Mouse (Mus musculus) layer of hippocampus, adult 2 months (tissue): ENCODE data around the gene Poc1b. TPM values are rescaled to one million over a fixed set of nuclear protein-coding genes. Genes with fewer than 3 reads are reported as not detected.

ENCODE experiments used
- DNase-seq, 2 experiments: peaks; one replicate each; pipeline ENCODE4 v3.0.0; 2022; ENCODE audit warnings: low spot score in 2 of 2
- H3K27ac ChIP-seq: fragments of 200-600 bp; 2 replicates; pipeline ENCODE4 v1.8.1; 2022
- H3K4me3 ChIP-seq: fragments of 200-600 bp; 2 replicates; pipeline ENCODE4 v1.8.1; 2022; ENCODE audit warnings: mild to moderate bottlenecking
- CTCF ChIP-seq: fragments of 200-600 bp; conservative IDR thresholded peaks from 2 replicates; pipeline ENCODE4 v1.8.1; 2022; ENCODE audit warnings: antibody characterized with exemption, mild to moderate bottlenecking, moderate library complexity
- long read RNA-seq, 2 experiments: library from polyadenylated mRNA; stranded (forward); transcript quantifications; one replicate each; pipeline ENCODE4 v2.0.0; 2021; ENCODE audit warnings: borderline mapping rate in 2 of 2
- total RNA-seq, 2 experiments: library from RNA; stranded (reverse); gene quantifications; 2 replicates each; pipeline ENCODE4 v1.2.3; 2021

The Poc1b gene
- total RNA-seq: 1 to 10 TPM; 6.0 to 6.1 TPM
- long read RNA-seq, experiment 1, partial matches to known transcripts: 1 of 4 reads
- long read RNA-seq, experiment 1, other reads (novel, unspliced or antisense): 1 of 4 reads
- long read RNA-seq, experiment 2, partial matches to known transcripts: 0 of 3 reads
- long read RNA-seq, experiment 2, other reads (novel, unspliced or antisense): 1 of 3 reads

DNA sequence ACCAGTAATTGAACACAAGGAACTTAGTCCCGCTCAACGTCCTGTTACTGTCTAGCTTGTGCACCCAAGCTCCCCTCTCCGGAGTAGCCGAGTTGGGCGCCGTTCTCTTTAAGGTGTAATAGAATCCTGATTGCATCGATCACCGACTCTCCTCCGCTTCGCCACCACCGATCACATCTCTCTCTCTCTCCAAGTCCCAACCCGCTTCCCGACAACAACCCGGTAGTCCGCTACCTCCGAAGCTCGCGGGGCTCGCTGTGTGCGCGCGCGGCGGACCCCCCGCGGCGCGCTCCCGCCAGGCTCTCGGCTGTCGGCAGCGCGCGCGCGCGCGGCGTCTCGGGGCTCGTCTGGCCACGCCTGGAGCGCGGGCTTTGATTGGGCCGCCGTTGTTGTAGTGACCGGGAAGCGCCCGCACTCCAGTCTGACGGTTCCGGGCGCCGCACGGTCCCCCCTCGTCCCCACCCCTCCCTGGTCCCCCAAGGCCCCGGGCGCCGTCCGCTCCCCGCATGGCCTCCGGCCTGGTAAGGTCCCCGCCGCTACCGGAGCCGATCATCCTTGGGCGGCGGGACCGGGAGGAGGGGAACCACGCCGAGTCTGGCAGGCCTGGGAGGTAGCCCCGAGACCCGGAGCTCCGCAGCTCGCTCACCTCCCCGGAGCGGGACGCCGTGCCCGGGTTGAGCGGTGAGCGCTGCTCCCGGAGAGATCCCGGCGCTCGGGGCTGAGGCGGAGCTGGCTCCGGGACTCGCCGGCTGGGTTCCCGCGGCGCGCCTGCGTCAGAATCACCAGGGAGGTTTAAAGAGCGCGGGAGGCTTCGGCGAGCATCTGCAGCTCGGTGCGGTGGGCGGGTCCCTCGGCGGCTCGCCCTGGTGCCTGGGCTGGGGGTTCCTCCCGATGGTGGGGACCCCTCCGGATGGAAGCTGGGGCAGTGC lies at the start of gene Poc1b:
Gene Poc1b, plus strand, starts transcription at position 334 of the 929 bp plus-strand sequence.
- Histone ChIP-seq H3K4me3 (peak within 1 kb of the TSS; percentile 95), H3K27ac (peak within 1 kb of the TSS; percentile 97)
- peak; percentile 71 to 78 for DNase-seq
- TF ChIP-seq CTCF: no peak

DNA sequence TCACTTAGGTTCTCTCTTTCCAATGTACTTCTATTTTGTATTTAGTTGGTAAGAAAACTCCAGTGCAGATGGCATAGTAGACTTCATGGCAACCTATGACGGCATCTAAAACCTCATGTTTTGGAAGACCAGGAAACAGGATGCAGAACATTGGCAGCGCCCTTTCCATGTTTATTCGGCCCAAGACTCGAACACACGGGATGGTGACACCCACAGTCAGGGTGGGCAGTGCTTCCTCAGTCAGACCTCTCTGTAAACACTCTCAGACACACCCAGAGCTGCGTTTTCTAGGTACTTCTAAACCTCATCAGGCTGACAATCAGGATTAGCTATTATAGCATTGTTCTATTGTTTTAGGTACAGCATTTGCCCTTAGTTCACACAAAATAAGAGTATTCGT lies 46.2 kb upstream of the Poc1b start:
- Histone ChIP-seq H3K4me3 (no peak overlapping the region), H3K27ac (no peak overlapping the region)
- TF ChIP-seq CTCF: no peak
- DNase-seq: no peak

DNA sequence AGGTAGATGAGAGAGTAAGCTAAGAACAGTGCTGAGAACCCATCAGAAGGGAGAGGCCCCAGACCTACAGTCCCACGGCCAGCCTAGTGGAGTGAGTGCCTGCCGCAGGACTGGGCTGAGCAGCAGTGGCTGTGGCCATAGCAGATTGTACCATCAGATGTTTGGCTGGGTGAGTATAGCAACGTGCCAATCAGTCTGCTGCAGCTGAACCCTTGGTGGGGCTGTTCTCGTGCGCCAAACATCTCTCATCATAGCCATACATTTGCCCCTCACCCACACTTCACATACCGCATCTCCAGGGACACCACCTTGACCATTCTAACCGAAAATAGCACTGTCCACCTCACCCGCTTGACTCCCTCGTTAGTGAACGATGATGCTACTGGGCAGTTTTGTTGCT lies 45.4 kb upstream of the Poc1b start:
- no peak for TF ChIP-seq CTCF
- Histone ChIP-seq H3K27ac (no peak overlapping the region), H3K4me3 (no peak overlapping the region)
- no peak for DNase-seq

DNA sequence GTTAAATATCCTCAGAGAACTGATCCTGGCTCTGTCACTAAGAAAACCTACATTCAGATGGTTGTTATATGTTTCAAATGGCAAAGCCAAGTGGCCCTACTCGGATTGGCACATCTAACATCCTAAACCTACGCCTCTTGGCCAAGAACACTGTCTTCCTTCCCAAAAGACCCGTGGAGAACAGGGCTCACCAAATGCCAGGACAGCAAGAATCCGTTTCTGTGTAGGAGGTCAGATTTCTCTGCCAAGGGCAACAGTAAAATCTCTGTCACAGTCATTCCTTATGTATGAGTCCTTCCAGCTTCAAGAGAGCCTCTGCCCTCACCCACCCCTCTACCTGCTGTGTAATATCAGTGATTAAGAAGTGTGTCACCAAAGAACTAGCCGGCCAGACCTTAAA lies 44.3 kb upstream of the Poc1b start:
- Histone ChIP-seq H3K4me3 (no peak overlapping the region), H3K27ac (no peak overlapping the region)
- DNase-seq: no peak
- no peak for TF ChIP-seq CTCF

DNA sequence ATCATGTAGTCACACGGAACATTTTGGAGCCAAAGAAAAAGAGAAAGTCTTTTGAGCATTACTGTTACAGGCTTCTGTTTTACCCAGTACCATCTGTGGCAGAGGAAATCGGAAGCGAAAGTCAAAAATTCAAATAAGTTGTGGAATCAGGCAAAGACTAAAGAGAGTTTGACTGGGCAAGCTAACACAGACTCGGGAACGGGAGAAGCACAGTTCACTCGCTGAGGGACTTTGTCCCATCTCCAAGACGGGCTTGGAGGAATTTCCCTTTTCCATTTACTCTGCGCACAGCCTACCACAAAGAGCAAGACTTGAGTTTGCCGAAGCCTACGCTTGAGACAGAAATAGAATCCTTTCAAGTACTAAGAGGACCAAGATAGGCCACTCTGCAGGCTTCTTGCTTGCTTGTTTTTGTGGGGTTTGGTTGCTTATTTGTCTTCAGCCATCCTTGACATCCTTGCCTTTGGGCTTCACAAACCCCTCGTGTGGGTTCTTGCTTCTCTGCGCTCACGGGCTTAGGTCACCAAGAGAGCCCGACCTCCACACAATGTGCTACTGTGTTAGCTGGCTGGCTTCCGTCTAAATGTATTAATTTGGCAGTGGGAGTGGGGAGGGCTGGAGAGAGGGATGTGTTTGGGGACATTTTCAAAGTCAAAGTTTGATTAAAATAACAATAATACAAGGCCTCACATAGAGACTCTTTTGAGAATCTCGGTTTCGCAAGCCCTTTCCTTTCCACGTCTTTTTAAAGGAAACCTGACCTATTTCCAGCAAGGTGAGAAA lies 30.5 kb upstream of the Poc1b start:
- peak in 1 of 2 experiments; percentile 41 for DNase-seq
- Histone ChIP-seq H3K4me3 (peak overlapping the region; percentile 11; the same call in 1 of the 2 replicates), H3K27ac (peak overlapping the region; percentile 68)
- TF ChIP-seq CTCF: no peak

DNA sequence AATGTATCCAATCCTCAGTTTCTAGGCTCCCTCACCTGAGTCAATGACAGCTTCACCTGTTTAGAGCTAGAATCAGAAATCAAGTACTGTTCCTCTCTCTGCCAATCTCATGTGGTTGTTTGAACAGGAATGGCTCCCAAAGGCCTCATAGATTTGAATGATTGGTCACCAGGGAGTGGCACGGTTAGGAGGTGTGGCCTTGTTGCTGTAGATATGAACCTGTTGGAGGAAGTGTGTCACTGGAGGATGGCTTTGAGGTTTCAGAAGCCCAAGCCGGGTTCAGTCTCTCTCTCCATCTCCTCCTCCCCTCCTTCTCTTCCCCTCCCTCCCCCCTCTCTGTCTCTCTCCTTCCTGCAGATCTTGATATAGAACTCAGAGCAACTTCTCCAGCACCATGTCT lies 28.2 kb upstream of the Poc1b start:
- no peak overlapping the region for H3K27ac ChIP-seq
- H3K4me3 ChIP-seq: no peak overlapping the region
- DNase-seq: no peak
- TF ChIP-seq CTCF: no peak

DNA sequence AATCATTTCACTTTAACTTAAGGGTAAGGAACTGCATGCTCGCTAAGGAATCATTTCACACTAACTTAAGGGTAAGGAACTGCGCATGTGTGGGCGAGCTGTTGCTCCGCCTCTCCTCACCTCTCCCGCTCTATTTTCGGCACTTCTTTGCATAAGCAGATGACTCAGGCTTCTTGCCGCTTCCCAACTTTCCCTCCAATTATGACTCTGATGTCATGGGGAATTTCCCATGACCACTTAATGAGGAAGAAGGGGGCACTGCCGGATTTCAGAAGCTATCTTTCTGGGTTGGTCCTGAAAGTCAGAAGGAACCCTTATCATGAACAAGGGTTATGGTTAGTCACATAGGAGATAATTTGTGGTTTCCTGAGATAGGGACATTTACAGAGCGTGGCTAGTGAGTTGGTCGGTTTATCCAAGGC lies 25.3 kb upstream of the Poc1b start:
- peak in 1 of 2 experiments; percentile 31 for DNase-seq

DNA sequence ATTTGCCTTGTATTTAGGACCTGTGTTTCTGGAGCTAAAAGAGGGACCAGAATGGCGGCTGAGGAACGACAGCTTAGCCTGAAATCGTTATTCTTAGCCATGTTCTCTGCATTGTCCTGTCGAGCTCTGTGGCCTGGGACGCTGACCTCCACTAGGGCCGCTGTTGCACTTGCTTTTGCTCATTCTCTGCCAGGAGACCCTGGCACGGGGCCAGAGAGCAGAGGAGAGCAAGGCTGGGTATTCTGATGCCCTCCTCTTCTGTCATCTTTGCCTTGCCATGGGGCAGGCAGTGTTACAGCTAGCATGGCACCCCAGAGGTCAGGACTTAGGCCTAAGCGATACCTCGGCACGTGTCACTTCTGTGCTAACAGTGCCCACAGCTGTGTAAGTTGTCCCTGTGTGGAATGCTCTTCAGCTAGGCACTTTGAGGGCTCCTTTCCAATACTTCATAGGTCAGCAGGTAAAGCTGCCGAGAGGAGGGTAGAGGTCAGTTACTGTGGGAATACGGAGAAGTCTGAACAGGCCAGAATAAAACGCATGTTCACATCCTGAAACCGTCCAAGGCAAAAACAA lies 23.3 kb upstream of the Poc1b start:
- peak in 1 of 2 experiments; percentile 7 for DNase-seq
- Histone ChIP-seq H3K4me3 (no peak overlapping the region), H3K27ac (no peak overlapping the region)
- no peak for TF ChIP-seq CTCF

More for the DNA sequence above, 25.3 kb upstream of the Poc1b start:
- Histone ChIP-seq H3K4me3 (no peak overlapping the region), H3K27ac (no peak overlapping the region)
- no peak for TF ChIP-seq CTCF

DNA sequence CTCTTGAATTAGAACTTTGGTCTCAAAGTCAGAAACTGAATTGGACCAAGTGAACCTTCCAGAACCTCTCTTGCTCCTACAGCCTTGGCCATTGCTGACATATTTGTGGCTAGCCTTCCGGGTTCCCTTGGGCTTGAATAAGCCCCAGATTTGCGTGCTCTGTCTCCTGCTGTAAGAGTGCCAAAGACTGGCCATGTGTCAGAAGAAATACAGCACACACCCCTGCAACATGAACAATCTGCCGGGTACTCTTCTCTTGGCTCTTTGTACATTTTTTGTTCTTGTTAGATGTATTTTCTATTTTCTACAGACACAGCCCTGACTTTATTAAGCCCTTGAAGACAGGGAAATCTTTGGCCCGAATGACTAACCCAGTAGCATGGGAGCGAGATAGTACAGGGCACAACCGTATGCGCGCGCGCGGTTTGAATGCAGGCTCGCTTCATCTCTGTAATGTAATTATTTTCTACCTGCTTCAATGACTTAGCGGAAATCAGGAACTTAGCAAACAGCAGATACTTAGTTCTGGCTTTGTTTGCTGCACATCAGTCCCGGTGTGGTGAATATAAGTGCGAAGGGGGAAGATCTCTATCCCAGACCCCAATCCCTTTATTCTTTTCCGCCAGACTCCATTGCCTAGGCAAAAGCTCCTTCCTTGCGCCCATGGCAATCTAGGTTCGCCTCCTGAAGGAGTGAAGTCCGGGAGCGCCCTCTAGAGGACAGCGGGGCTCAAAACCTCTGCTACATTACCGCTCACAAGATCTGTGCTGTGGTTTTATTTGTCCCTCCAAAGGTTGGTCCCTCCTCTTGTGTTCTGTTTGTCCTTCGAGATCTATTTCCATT lies 22.2 kb upstream of the Poc1b start:
- DNase-seq: peak; percentile 89 to 94
- no peak overlapping the region for H3K27ac ChIP-seq
- no peak overlapping the region for H3K4me3 ChIP-seq
- TF ChIP-seq CTCF: peak; percentile 96

DNA sequence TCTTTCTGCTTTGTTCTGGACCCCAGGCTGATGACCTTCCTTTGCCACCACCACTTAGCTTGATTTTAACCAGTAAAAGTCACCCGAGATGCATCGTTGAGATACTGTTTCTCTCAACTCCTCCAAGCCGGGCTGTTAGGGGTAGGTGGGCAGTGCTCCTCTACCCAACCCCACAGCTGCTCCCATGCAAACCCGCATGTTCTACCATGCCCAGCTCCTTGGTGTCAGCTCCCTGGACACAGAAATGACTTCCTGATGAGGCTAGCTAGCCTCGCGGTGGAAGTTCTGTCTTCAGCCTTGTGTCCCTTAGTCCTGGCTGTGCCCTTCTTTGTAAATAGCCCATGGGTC lies 21.6 kb upstream of the Poc1b start:
- no peak for TF ChIP-seq CTCF
- no peak for DNase-seq
- H3K27ac ChIP-seq: no peak overlapping the region
- no peak overlapping the region for H3K4me3 ChIP-seq

DNA sequence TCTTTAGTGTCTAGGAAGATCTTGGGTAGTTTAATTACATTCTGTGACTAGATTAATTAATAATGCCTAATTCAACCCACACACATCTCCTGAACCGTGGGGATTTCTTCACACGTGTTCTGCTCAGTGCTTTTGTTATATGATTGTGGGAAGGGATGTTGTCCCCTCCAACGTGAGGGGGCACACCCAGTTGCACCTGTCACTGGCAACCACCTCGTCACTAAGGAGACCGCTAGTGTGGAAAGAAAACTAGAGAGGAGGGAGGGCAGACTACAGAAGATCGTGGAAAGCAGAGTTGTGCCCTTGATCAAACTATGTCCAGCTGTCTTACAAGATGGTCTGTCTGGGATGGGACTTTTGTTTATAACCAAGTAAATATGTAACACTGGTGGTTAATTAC lies 20.8 kb upstream of the Poc1b start:
- Histone ChIP-seq H3K4me3 (no peak overlapping the region), H3K27ac (no peak overlapping the region)
- TF ChIP-seq CTCF: no peak
- peak in 1 of 2 experiments; percentile 5 for DNase-seq

DNA sequence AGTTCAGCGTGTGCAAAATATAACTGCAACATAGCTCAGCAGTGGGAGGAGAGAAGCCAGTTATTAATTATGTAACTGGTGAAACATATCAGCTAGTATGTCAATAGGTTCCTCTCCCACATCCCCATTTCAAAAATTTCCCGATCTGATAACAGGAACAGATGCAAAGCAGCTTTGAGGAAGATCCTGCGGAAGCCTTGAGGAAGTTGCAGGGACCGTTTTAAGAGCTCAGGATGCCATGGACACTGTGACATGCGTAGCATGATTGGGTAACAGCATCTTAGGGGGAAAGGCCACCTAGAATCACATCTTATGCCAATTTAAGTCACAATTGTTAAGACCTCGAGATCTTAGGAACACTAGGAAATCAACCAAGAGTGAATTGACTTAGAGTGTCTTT lies 16.9 kb upstream of the Poc1b start:
- Histone ChIP-seq H3K4me3 (no peak overlapping the region), H3K27ac (no peak overlapping the region)
- DNase-seq: peak in 1 of 2 experiments; percentile 6
- no peak for TF ChIP-seq CTCF
